Mouse (Mus musculus) ES-Bruce4 (cell line): ENCODE results near the gene Ufsp1. TPM values are rescaled to one million over a fixed set of nuclear protein-coding genes. Genes with fewer than 3 reads are reported as not detected.
"Not testable (repeated sequence)": the region's sequence is repeated elsewhere in the genome, so short reads cannot be mapped to it uniquely, and the experiment has no call there.

ENCODE experiments used
- H3K27ac ChIP-seq: 2 replicates; pipeline ENCODE4 v1.5.1; 2012; ENCODE audit warnings: low read length, inconsistent platforms; ENCODE audit not compliant: insufficient read depth
- H3K27me3 ChIP-seq: 2 replicates; pipeline ENCODE4 v1.6.1; 2012; ENCODE audit warnings: mild to moderate bottlenecking, low read length, inconsistent platforms; ENCODE audit not compliant: control insufficient read depth, poor library complexity, insufficient read depth, severe bottlenecking
- H3K36me3 ChIP-seq: 2 replicates; pipeline ENCODE4 v1.6.1; 2012; ENCODE audit warnings: inconsistent platforms, mild to moderate bottlenecking, low read length, moderate library complexity; ENCODE audit not compliant: control insufficient read depth, poor library complexity, insufficient read depth, severe bottlenecking
- H3K4me1 ChIP-seq: one replicate; pipeline ENCODE4 v1.8.1; 2011; ENCODE audit warnings: low read length; ENCODE audit not compliant: control insufficient read depth, insufficient read depth
- H3K4me3 ChIP-seq: 2 replicates; pipeline ENCODE4 v1.5.1; 2011; ENCODE audit warnings: low read depth, mild to moderate bottlenecking, low read length
- H3K9ac ChIP-seq: 2 replicates; pipeline ENCODE4 v1.6.1; 2012; ENCODE audit warnings: low read depth, mild to moderate bottlenecking, inconsistent platforms; ENCODE audit not compliant: poor library complexity, severe bottlenecking
- H3K9me3 ChIP-seq: replicated peaks from 2 replicates; pipeline ENCODE4 v1.6.1; 2012; ENCODE audit warnings: mild to moderate bottlenecking, low read length, inconsistent platforms; ENCODE audit not compliant: control insufficient read depth, poor library complexity, insufficient read depth, severe bottlenecking
- CTCF ChIP-seq: IDR thresholded peaks from one replicate; pipeline ENCODE4 v1.8.1; 2011; ENCODE audit warnings: low read depth, low read length
- EP300 ChIP-seq: IDR thresholded peaks from 2 replicates; pipeline ENCODE4 v1.6.1; 2011; ENCODE audit warnings: low read depth, low read length; ENCODE audit not compliant: insufficient read depth
- POLR2A ChIP-seq: IDR thresholded peaks from one replicate; pipeline ENCODE4 v1.8.1; 2011; ENCODE audit warnings: low read length; ENCODE audit not compliant: insufficient read depth
- polyA plus RNA-seq: library from polyadenylated mRNA; stranded (reverse); fragments of >200 nt; gene quantifications from 2 replicates; pipeline ENCODE4 v1.2.4, GENCODE M21; 2011; ENCODE audit warnings: low read depth; ENCODE audit not compliant: missing spikeins, insufficient read depth, insufficient read length

The Ufsp1 gene
- 6.4 and 8.7 TPM in 2 replicates for polyA plus RNA-seq

DNA sequence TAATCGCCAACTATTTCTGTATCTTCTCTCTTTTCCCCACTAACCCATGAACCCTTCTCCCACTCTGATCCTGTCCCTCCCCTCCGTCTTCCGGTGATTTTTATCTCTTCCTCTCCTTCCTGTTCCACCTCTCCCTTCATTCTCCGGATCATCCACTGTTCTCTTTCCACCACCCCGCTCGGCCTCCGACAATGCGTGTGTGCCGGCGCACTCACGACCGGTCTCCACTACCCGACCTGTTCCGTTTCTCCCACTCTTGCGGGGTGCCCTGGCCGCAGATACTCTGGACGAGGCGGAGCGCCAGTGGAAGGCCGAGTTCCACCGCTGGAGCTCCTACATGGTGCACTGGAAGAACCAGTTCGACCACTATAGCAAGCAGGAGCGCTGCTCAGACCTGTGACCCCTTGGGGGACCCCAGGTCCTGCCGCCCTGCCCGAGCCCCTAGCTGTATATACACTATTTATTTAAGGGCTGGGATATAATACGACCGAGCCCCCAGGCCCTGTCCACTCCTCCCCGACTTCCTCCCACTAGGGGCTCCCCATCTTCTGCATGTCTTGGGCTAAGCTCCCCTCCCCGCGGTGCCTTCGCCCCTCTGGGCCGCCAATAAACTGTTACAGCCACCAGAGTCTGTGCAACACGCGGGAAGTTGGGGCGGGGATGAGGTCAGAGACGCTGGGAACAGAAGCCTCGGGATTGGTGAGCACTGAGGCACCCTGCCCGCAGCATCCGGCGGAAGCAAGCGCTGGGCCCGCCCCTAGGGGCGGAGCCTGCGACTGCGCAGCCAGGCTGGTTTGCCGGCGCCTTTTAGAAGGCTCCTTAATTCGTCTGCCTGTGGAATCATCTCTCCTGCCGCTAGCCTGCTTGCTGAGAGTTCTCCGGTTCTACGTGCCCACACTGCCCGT lies at the start of gene Ufsp1:
TSS of gene Ufsp1 (plus strand) at position 791 of the 905 bp plus-strand sequence.
- H3K4me1 ChIP-seq: no peaks in the 10 kb centered on the region
- H3K36me3 ChIP-seq: peaks cover 41% of the 10 kb centered on the region
- H3K27ac ChIP-seq: peak within 1 kb of the TSS; percentile 92
- peak within 1 kb of the TSS; percentile 98 for H3K4me3 ChIP-seq
- no peaks in the 10 kb centered on the region for H3K27me3 ChIP-seq
- no peaks in the 10 kb centered on the region for H3K9me3 ChIP-seq
- no peak for TF ChIP-seq CTCF
- TF ChIP-seq POLR2A: peak; percentile 56
- 0 out of 2 replicates have a peak, but pooled peaks have one; percentile 31 for TF ChIP-seq EP300
- H3K9ac ChIP-seq: peak within 1 kb of the TSS; percentile 96

GRCm38 (mm10) chr5:137263897-137264720 lies 30.3 kb upstream of the Ufsp1 start:
- Histone ChIP-seq H3K4me3 (no peak overlapping the region), H3K4me1 (no peaks in the 10 kb centered on the region), H3K36me3 (no peaks in the 10 kb centered on the region), H3K27me3 (no peaks in the 10 kb centered on the region), H3K9me3 (no peaks in the 10 kb centered on the region), H3K9ac (no peak overlapping the region), H3K27ac (no peak overlapping the region)
- no peak for TF ChIP-seq POLR2A
- no peak for TF ChIP-seq CTCF
- no peak for TF ChIP-seq EP300

DNA sequence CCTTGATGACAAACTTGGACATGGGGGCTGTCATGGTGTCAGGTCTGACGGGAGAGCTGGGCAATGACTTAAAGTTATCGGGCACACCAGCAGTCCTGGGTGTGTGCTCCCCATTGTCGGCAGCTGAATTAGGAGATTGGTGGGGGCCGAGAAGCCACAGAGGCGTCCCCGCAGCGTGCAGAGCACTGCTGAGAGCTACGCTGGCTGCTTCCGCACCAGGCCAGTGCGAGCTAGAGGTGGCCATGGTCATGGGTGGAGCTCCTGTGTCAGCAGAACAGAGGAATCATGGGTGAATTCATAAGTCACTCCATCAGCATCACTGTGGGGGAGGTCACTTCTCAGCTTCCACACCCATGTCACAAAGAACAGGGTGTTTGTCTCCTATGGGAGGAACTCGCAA lies 29.6 kb upstream of the Ufsp1 start:
- Histone ChIP-seq H3K4me1 (no peaks in the 10 kb centered on the region), H3K36me3 (no peaks in the 10 kb centered on the region), H3K9me3 (no peaks in the 10 kb centered on the region), H3K4me3 (no peak overlapping the region), H3K27ac (no peak overlapping the region), H3K9ac (no peak overlapping the region), H3K27me3 (no peaks in the 10 kb centered on the region)
- TF ChIP-seq POLR2A: no peak
- TF ChIP-seq CTCF: no peak
- no peak for TF ChIP-seq EP300

DNA sequence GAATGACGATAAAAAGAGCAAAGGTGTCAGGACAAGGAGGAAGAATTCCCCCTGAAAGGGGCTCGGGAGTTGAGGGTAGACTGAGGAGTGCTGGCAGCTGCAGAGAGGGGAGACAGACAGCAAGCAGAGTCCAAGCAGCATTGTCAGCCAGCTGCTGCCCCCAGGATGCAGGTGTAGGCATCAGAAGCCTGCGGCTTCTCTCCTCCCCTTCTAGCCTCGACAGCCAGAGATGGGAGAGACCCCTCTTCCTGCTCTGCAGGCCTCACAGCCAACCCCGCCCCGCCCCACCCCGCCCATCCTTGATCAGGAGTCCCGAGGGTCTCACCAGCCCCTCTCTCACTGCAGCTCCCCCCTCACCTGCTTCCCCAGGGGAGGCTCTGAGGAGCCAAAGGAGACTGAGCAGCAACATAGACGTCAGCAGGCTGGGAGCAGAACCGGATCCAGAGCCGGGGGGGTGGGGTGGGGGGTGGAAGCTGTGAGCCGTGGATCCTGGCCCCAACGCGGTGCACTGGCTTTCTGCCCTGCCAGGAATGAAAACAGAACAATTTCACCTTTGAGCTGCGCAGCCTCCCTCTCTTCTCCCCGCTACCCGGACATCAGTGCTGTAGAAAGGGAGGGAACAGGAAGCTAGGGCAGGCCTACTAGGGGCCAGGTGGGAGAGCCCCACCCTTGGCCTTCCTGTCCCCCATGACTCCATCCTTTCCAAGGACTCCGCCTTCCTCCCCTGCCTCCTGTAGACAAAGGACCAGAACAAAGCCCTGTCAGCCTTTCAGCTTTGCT lies 26.1 kb upstream of the Ufsp1 start:
- Histone ChIP-seq H3K9ac (peak overlapping the region; percentile 20; the same call in 1 of the 2 replicates), H3K27ac (peak overlapping the region; percentile 69; the same call in 1 of the 2 replicates)

GRCm38 (mm10) chr5:137277360-137278342 lies 16.8 kb upstream of the Ufsp1 start:
- no peak overlapping the region for H3K4me3 ChIP-seq
- no peaks in the 10 kb centered on the region for H3K4me1 ChIP-seq
- H3K36me3 ChIP-seq: no peaks in the 10 kb centered on the region
- peak; percentile 35 for TF ChIP-seq CTCF
- TF ChIP-seq POLR2A: no peak
- TF ChIP-seq EP300: no peak
- no peak overlapping the region for H3K9ac ChIP-seq
- 0 out of 2 replicates have a peak, but pooled peaks cover 3% of the 10 kb centered on the region for H3K9me3 ChIP-seq
- H3K27me3 ChIP-seq: no peaks in the 10 kb centered on the region
- no peak overlapping the region for H3K27ac ChIP-seq

More for the DNA sequence above, 26.1 kb upstream of the Ufsp1 start:
- no peaks in the 10 kb centered on the region for H3K36me3 ChIP-seq
- TF ChIP-seq CTCF: no peak
- peak; percentile 50; the same call in 1 of the 2 replicates for TF ChIP-seq EP300
- no peak for TF ChIP-seq POLR2A
- H3K27me3 ChIP-seq: no peaks in the 10 kb centered on the region
- peak overlapping the region; percentile 46 for H3K4me3 ChIP-seq
- no peaks in the 10 kb centered on the region for H3K9me3 ChIP-seq
- no peaks in the 10 kb centered on the region for H3K4me1 ChIP-seq

GRCm38 (mm10) chr5:137284411-137284810 lies 10.0 kb upstream of the Ufsp1 start:
- not testable (repeated sequence) for H3K36me3 ChIP-seq, H3K4me3 ChIP-seq, H3K27me3 ChIP-seq, H3K27ac ChIP-seq, H3K9ac ChIP-seq, H3K4me1 ChIP-seq, H3K9me3 ChIP-seq
